Mouse (Mus musculus) testis, adult 2 months (tissue): ENCODE data around the gene Rab11a.

Experiments
- CTCF ChIP-seq: fragments of 200-500 bp; IDR thresholded peaks from 2 replicates; pipeline ENCODE4 v1.5.1; 2012; ENCODE audit warnings: low read depth, mild to moderate bottlenecking, inconsistent platforms, low read length, moderate library complexity; ENCODE audit not compliant: control insufficient read depth, insufficient read depth, insufficient replicate concordance
- POLR2A ChIP-seq: fragments of 200-500 bp; IDR thresholded peaks from 2 replicates; pipeline ENCODE4 v1.6.1; 2012; ENCODE audit warnings: low read depth, mild to moderate bottlenecking, inconsistent platforms, low read length, moderate library complexity; ENCODE audit not compliant: control insufficient read depth

- TF ChIP-seq POLR2A: no peak
- no peak for TF ChIP-seq CTCF
Observed at GRCm38 (mm10) chr9:64777441-64777987, 40.0 kb upstream of the Rab11a start.
